In genomic region chr7:140206904-140207303, GRCm38 (mm10) we compare ENCODE assay signal across 32 mouse cellular contexts. TPM values are rescaled to one million over a fixed set of nuclear protein-coding genes. Genes with fewer than 3 reads are reported as not detected.
DNase-seq lines count a peak whose midpoint lies in the region; ATAC-seq and TF ChIP-seq lines count a peak whose summit lies in the region.
"Had no signal": no experiment of that assay in that cellular context is flagged by ENCODE, and none has a peak within 500 bp of the region (broad histone marks: within the 10 kb centered on the region; RNA-seq: fewer than 3 reads in every experiment).

No protein-coding gene starts in this region.

- no peak overlapping the region for H3K4me2 ChIP-seq in forebrain, postnatal 0 days (ENCODE audit: low read depth)
- H3K4me2 ChIP-seq: forebrain, embryonic 15.5 days; heart, embryonic 12.5 days; hindbrain, embryonic 13.5 days; liver, embryonic 15.5 days; neural tube, embryonic 15.5 days had no signal

- no peaks in the 10 kb centered on the region for H3K9me3 ChIP-seq in forebrain, postnatal 0 days (ENCODE audit: low read length)
- H3K9me3 ChIP-seq: embryonic facial prominence, embryonic 10.5 days; forebrain, embryonic 15.5 days; heart, embryonic 12.5 days; hindbrain, embryonic 13.5 days; liver, embryonic 15.5 days; midbrain, embryonic 10.5 days; neural tube, embryonic 15.5 days had no signal

- TF ChIP-seq CTCF in forebrain, postnatal 0 days (IDR thresholded peaks at IDR 0.05; ENCODE audit: low read depth): no peak

- no peaks in the 10 kb centered on the region for H3K36me3 ChIP-seq in forebrain, postnatal 0 days (ENCODE audit: insufficient read depth)
- H3K36me3 ChIP-seq: embryonic facial prominence, embryonic 10.5 days; forebrain, embryonic 15.5 days; heart, embryonic 12.5 days; hindbrain, embryonic 13.5 days; liver, embryonic 15.5 days; midbrain, embryonic 10.5 days; neural tube, embryonic 15.5 days had no signal

- H3K9ac ChIP-seq in forebrain, postnatal 0 days: no peak overlapping the region
- H3K9ac ChIP-seq: forebrain, embryonic 15.5 days; heart, embryonic 12.5 days; hindbrain, embryonic 13.5 days; liver, embryonic 15.5 days; neural tube, embryonic 15.5 days had no signal

- H3K4me1 ChIP-seq in forebrain, postnatal 0 days (ENCODE audit: insufficient read depth): no peaks in the 10 kb centered on the region
- H3K4me1 ChIP-seq: embryonic facial prominence, embryonic 10.5 days; forebrain, embryonic 15.5 days; heart, embryonic 12.5 days; hindbrain, embryonic 13.5 days; midbrain, embryonic 10.5 days; neural tube, embryonic 15.5 days had no signal

- no peak overlapping the region for H3K4me3 ChIP-seq in forebrain, postnatal 0 days (ENCODE audit: low read depth, low read length)
- H3K4me3 ChIP-seq: embryonic facial prominence, embryonic 10.5 days; forebrain, embryonic 15.5 days; heart, embryonic 12.5 days; hindbrain, embryonic 13.5 days; liver, embryonic 15.5 days; midbrain, embryonic 10.5 days; myocyte; neural tube, embryonic 15.5 days had no signal

- no peaks in the 10 kb centered on the region for H3K27me3 ChIP-seq in forebrain, postnatal 0 days (ENCODE audit: insufficient read depth, low read length)
- H3K27me3 ChIP-seq: forebrain, embryonic 15.5 days; hindbrain, embryonic 13.5 days; liver, embryonic 15.5 days; neural tube, embryonic 15.5 days had no signal

- peak; percentile 47 for DNase-seq in thymus, postnatal 0 days (ENCODE audit: low spot score)
- no peak for DNase-seq in thymus, adult 18-20 months
- DNase-seq in forebrain, postnatal 0 days: no peak
- DNase-seq in left cerebral cortex, adult 8-10 months (ENCODE audit: low spot score in 2 of 2): no peak
- no peak for DNase-seq in cerebellum, adult 18-20 months
- DNase-seq: adrenal gland, adult 8-10 months; cerebellum, adult 11-12 months; gastrocnemius, postnatal 10 days; heart, postnatal 14 days; kidney, adult 2 months; kidney, postnatal 10 days; lung, postnatal 4 days had no signal

- WGBS in forebrain, postnatal 0 days: 82% methylated on average over 3 of the region's 3 CpGs

- H3K27ac ChIP-seq in forebrain, postnatal 0 days (ENCODE audit: low read depth, low read length): no peak overlapping the region
- H3K27ac ChIP-seq: embryonic facial prominence, embryonic 10.5 days; forebrain, embryonic 15.5 days; hindbrain, embryonic 13.5 days; liver, embryonic 15.5 days; midbrain, embryonic 10.5 days; neural tube, embryonic 15.5 days; stomach, postnatal 0 days had no signal

- peak; percentile 46 for ATAC-seq in common myeloid progenitor, adult 5-6 weeks (replicated peaks; ENCODE audit: low read depth, poor library complexity, severe bottlenecking)
- peak; percentile 37; the same call in 1 of the 2 replicates for ATAC-seq in megakaryocyte progenitor cell, adult 5-6 weeks (replicated peaks; ENCODE audit: poor library complexity)
- ATAC-seq in forebrain, postnatal 0 days: no peak
- ATAC-seq: forebrain, embryonic 15.5 days; midbrain, embryonic 16.5 days had no signal

RNA-seq across cellular contexts. Expression of gene Olfr524, which starts 1.1 kb away (rescaled TPM):
- 1.1 and 1.3 TPM in 2 replicates for polyA plus RNA-seq in thymus, postnatal 0 days (2015; fragmentation: Nextera tagmentation; extraction: Ambion mirVana)
- not detected in 2 replicates for total RNA-seq in common myeloid progenitor, adult 5-6 weeks (2017)
- total RNA-seq in megakaryocyte progenitor cell, adult 5-6 weeks (2015): not detected in 2 replicates
- total RNA-seq in megakaryocyte progenitor cell, adult 5-6 weeks (2017): not detected in 2 replicates
- total RNA-seq in forebrain, postnatal 0 days (2014; rRNA removed): not detected in 2 replicates
- polyA plus RNA-seq in forebrain, postnatal 0 days (2015; fragmentation: Nextera tagmentation; extraction: Ambion mirVana): not detected in 2 replicates
- total RNA-seq in left cerebral cortex, adult 8-10 months (2022): not detected
- total RNA-seq: adrenal gland, adult 8-10 months; ES-E14; gastrocnemius, postnatal 10 days; heart, postnatal 14 days; layer of hippocampus, adult 18-20 months; layer of hippocampus, postnatal 14 days; left cerebral cortex, postnatal 10 days had no signal
- polyA plus RNA-seq: embryonic facial prominence, embryonic 10.5 days; forebrain, embryonic 15.5 days; heart, embryonic 12.5 days; hindbrain, embryonic 13.5 days; intestine, embryonic 14.5 days; kidney, adult 2 months; limb, embryonic 11.5 days; liver, embryonic 15.5 days; midbrain, embryonic 10.5 days; midbrain, embryonic 16.5 days; myocyte; neural tube, embryonic 15.5 days; stomach, postnatal 0 days; urinary bladder, adult 2 months had no signal

RNA-seq across cellular contexts. Expression of gene Cd163l1, which starts 11.2 kb away (rescaled TPM):
- 40.2 and 40.6 TPM in 2 replicates for polyA plus RNA-seq in thymus, postnatal 0 days (2015; fragmentation: Nextera tagmentation; extraction: Ambion mirVana)
- total RNA-seq in common myeloid progenitor, adult 5-6 weeks (2017): not detected in 2 replicates
- total RNA-seq in megakaryocyte progenitor cell, adult 5-6 weeks (2015): not detected in 2 replicates
- 0.21 TPM in 1 of 2 replicates, not detected in the other for total RNA-seq in megakaryocyte progenitor cell, adult 5-6 weeks (2017)
- 0.08 TPM in 1 of 2 replicates, not detected in the other for total RNA-seq in forebrain, postnatal 0 days (2014; rRNA removed)
- not detected in 2 replicates for polyA plus RNA-seq in forebrain, postnatal 0 days (2015; fragmentation: Nextera tagmentation; extraction: Ambion mirVana)
- total RNA-seq in left cerebral cortex, adult 8-10 months (2022): under 1 TPM in 1 of 4 experiments, not detected in 3; 0.09 TPM
- total RNA-seq: adrenal gland, adult 8-10 months; ES-E14; gastrocnemius, postnatal 10 days; heart, postnatal 14 days had no signal
- polyA plus RNA-seq: embryonic facial prominence, embryonic 10.5 days; forebrain, embryonic 15.5 days; heart, embryonic 12.5 days; hindbrain, embryonic 13.5 days; intestine, embryonic 14.5 days; limb, embryonic 11.5 days; midbrain, embryonic 10.5 days; midbrain, embryonic 16.5 days; myocyte; neural tube, embryonic 15.5 days had no signal

RNA-seq across cellular contexts. Expression of gene Olfr523, which starts 33.9 kb away (rescaled TPM):
- polyA plus RNA-seq in thymus, postnatal 0 days (2015; fragmentation: Nextera tagmentation; extraction: Ambion mirVana): 0.08 TPM in 2 replicates
- total RNA-seq in common myeloid progenitor, adult 5-6 weeks (2017): not detected in 2 replicates
- not detected in 2 replicates for total RNA-seq in megakaryocyte progenitor cell, adult 5-6 weeks (2015)
- not detected in 2 replicates for total RNA-seq in megakaryocyte progenitor cell, adult 5-6 weeks (2017)
- total RNA-seq in forebrain, postnatal 0 days (2014; rRNA removed): not detected in 2 replicates
- polyA plus RNA-seq in forebrain, postnatal 0 days (2015; fragmentation: Nextera tagmentation; extraction: Ambion mirVana): not detected in 2 replicates
- total RNA-seq in left cerebral cortex, adult 8-10 months (2022): under 1 TPM in 2 of 4 experiments, not detected in 2; 0.11 to 0.16 TPM
- total RNA-seq: adrenal gland, adult 8-10 months; ES-E14; gastrocnemius, postnatal 10 days; heart, postnatal 14 days; left cerebral cortex, postnatal 10 days had no signal
- polyA plus RNA-seq: embryonic facial prominence, embryonic 10.5 days; forebrain, embryonic 15.5 days; heart, embryonic 12.5 days; hindbrain, embryonic 13.5 days; intestine, embryonic 14.5 days; limb, embryonic 11.5 days; liver, embryonic 15.5 days; lung, embryonic 16.5 days; midbrain, embryonic 10.5 days; midbrain, embryonic 16.5 days; myocyte; neural tube, embryonic 15.5 days; stomach, postnatal 0 days; urinary bladder, adult 2 months had no signal

RNA-seq across cellular contexts. Expression of gene 5830411N06Rik, which starts 40.2 kb away (rescaled TPM):
- 26.5 and 34.2 TPM in 2 replicates for polyA plus RNA-seq in thymus, postnatal 0 days (2015; fragmentation: Nextera tagmentation; extraction: Ambion mirVana)
- total RNA-seq in common myeloid progenitor, adult 5-6 weeks (2017): not detected in 2 replicates
- total RNA-seq in megakaryocyte progenitor cell, adult 5-6 weeks (2015): not detected in 2 replicates
- not detected in 2 replicates for total RNA-seq in megakaryocyte progenitor cell, adult 5-6 weeks (2017)
- total RNA-seq in forebrain, postnatal 0 days (2014; rRNA removed): not detected in 2 replicates
- polyA plus RNA-seq in forebrain, postnatal 0 days (2015; fragmentation: Nextera tagmentation; extraction: Ambion mirVana): not detected in 2 replicates
- under 1 TPM in 2 of 4 experiments, not detected in 2; 0.17 to 0.32 TPM for total RNA-seq in left cerebral cortex, adult 8-10 months (2022)
- total RNA-seq: ES-E14; gastrocnemius, postnatal 10 days had no signal
- polyA plus RNA-seq: embryonic facial prominence, embryonic 10.5 days; forebrain, embryonic 15.5 days; heart, embryonic 12.5 days; hindbrain, embryonic 13.5 days; intestine, embryonic 14.5 days; limb, embryonic 11.5 days; liver, embryonic 15.5 days; midbrain, embryonic 10.5 days; midbrain, embryonic 16.5 days; stomach, postnatal 0 days had no signal

RNA-seq across cellular contexts. Expression of gene Olfr522, which starts 42.3 kb away (rescaled TPM):
- polyA plus RNA-seq in thymus, postnatal 0 days (2015; fragmentation: Nextera tagmentation; extraction: Ambion mirVana): not detected in 2 replicates
- not detected in 2 replicates for total RNA-seq in common myeloid progenitor, adult 5-6 weeks (2017)
- total RNA-seq in megakaryocyte progenitor cell, adult 5-6 weeks (2015): not detected in 2 replicates
- not detected in 2 replicates for total RNA-seq in megakaryocyte progenitor cell, adult 5-6 weeks (2017)
- not detected in 2 replicates for total RNA-seq in forebrain, postnatal 0 days (2014; rRNA removed)
- not detected in 2 replicates for polyA plus RNA-seq in forebrain, postnatal 0 days (2015; fragmentation: Nextera tagmentation; extraction: Ambion mirVana)
- total RNA-seq in left cerebral cortex, adult 8-10 months (2022): not detected
- total RNA-seq: adrenal gland, adult 8-10 months; ES-E14; gastrocnemius, postnatal 10 days; heart, postnatal 14 days; layer of hippocampus, adult 18-20 months; layer of hippocampus, postnatal 14 days; left cerebral cortex, postnatal 10 days had no signal
- polyA plus RNA-seq: embryonic facial prominence, embryonic 10.5 days; forebrain, embryonic 15.5 days; heart, embryonic 12.5 days; hindbrain, embryonic 13.5 days; intestine, embryonic 14.5 days; kidney, adult 2 months; limb, embryonic 11.5 days; liver, embryonic 15.5 days; lung, embryonic 16.5 days; midbrain, embryonic 10.5 days; midbrain, embryonic 16.5 days; myocyte; neural tube, embryonic 15.5 days; stomach, postnatal 0 days; urinary bladder, adult 2 months had no signal
